Mouse (Mus musculus): ENCODE results near the gene Olfr5. TPM values are rescaled to one million over a fixed set of nuclear protein-coding genes. Genes with fewer than 3 reads are reported as not detected.
"Not testable (repeated sequence)": the region's sequence is repeated elsewhere in the genome, so short reads cannot be mapped to it uniquely, and the experiment has no call there.

The Olfr5 gene
- total and polyA plus RNA-seq, 2 experiments from 2014 or later, result not detected

- Histone ChIP-seq H3K9ac (replicated peaks; ENCODE audit: low read depth, low read length) (no peak within 1 kb of the TSS), H3K27me3 (ENCODE audit: control insufficient read depth, insufficient read depth, low read length) (no peaks in the 10 kb centered on the region), H3K4me3 (ENCODE audit: low read depth, low read length) (no peak within 1 kb of the TSS), H3K27ac (ENCODE audit: low read depth) (no peak within 1 kb of the TSS), H3K4me2 (ENCODE audit: low read depth, low read length) (no peak within 1 kb of the TSS), H3K4me1 (ENCODE audit: control insufficient read depth, insufficient read depth) (no peaks in the 10 kb centered on the region), H3K36me3 (replicated peaks; ENCODE audit: control insufficient read depth, insufficient read depth, low read length) (no peaks in the 10 kb centered on the region), H3K9me3 (replicated peaks; ENCODE audit: control insufficient read depth, low read length) (0 out of 2 replicates have a peak, but pooled peaks cover 5% of the 10 kb centered on the region)
- WGBS, result 32% methylated on average over 1 of the region's 1 CpGs
- ATAC-seq (ENCODE audit: insufficient read depth, low read depth) (no peak), DNase-seq (ENCODE audit: low spot score) (no peak)
- TF ChIP-seq CTCF (IDR thresholded peaks at IDR 0.05; ENCODE audit: low read depth) (no peak), EP300 (IDR thresholded peaks at IDR 0.05; ENCODE audit: low read depth) (no peak)
Measured at GRCm38 (mm10) chr7:6499655-6500054, 12.9 kb upstream of the Olfr5 start, which contains the start of gene Olfr1347. Gene Olfr1347, minus strand, starts transcription at chr7:6499755.

DNA sequence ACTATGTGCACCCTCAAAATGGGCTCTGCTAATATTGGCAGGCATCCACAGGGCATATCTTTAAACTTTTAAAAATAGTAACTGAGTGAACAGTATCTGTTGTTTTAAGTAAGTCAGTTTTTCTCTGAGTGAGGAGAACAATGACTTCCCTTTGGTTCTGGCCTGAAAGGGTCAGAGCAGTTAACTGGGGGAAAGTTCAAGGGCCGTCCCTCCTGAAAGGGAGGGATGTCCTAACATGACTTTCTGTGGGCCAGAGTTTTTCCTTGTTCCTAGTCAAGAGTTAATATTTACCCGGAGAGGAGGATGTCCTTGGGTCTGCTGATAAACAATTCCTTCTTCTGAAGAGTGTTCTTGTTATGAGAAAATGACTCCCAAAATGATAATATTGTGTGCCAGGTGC, 9.1 kb downstream of the Olfr5 start:
- H3K4me3 ChIP-seq (ENCODE audit: low read depth, low read length); H3K4me2 ChIP-seq (ENCODE audit: low read depth, low read length); ATAC-seq (ENCODE audit: insufficient read depth, low read depth); H3K4me1 ChIP-seq (ENCODE audit: control insufficient read depth, insufficient read depth); H3K27me3 ChIP-seq (ENCODE audit: control insufficient read depth, insufficient read depth, low read length); H3K9me3 ChIP-seq (replicated peaks; ENCODE audit: control insufficient read depth, low read length); H3K9ac ChIP-seq (replicated peaks; ENCODE audit: low read depth, low read length); DNase-seq (ENCODE audit: low spot score); H3K36me3 ChIP-seq (replicated peaks; ENCODE audit: control insufficient read depth, insufficient read depth, low read length); H3K27ac ChIP-seq (ENCODE audit: low read depth): not testable (repeated sequence)
- WGBS, result 54% methylated on average over 2 of the region's 2 CpGs

- TF ChIP-seq EP300 (IDR thresholded peaks at IDR 0.05; ENCODE audit: low read depth) (no peak), CTCF (IDR thresholded peaks at IDR 0.05; ENCODE audit: low read depth) (no peak)
- H3K27me3 ChIP-seq (ENCODE audit: control insufficient read depth, insufficient read depth, low read length), result no peaks in the 10 kb centered on the region
- DNase-seq (ENCODE audit: low spot score) (no peak), ATAC-seq (ENCODE audit: insufficient read depth, low read depth) (no peak)
- no peaks in the 10 kb centered on the region for H3K36me3 ChIP-seq (replicated peaks; ENCODE audit: control insufficient read depth, insufficient read depth, low read length)
- no peak within 1 kb of the TSS for H3K4me2 ChIP-seq (ENCODE audit: low read depth, low read length)
- no peaks in the 10 kb centered on the region for H3K9me3 ChIP-seq (replicated peaks; ENCODE audit: control insufficient read depth, low read length)
- no peak within 1 kb of the TSS for H3K27ac ChIP-seq (ENCODE audit: low read depth)
- no peaks in the 10 kb centered on the region for H3K4me1 ChIP-seq (ENCODE audit: control insufficient read depth, insufficient read depth)
- no peak within 1 kb of the TSS for H3K4me3 ChIP-seq (ENCODE audit: low read depth, low read length)
- no peak within 1 kb of the TSS for H3K9ac ChIP-seq (replicated peaks; ENCODE audit: low read depth, low read length)
Measured at GRCm38 (mm10) chr7:6466951-6467350, 19.8 kb downstream of the Olfr5 start, which contains the start of gene Olfr1346. Gene Olfr1346, plus strand, starts transcription at chr7:6467101.

DNA sequence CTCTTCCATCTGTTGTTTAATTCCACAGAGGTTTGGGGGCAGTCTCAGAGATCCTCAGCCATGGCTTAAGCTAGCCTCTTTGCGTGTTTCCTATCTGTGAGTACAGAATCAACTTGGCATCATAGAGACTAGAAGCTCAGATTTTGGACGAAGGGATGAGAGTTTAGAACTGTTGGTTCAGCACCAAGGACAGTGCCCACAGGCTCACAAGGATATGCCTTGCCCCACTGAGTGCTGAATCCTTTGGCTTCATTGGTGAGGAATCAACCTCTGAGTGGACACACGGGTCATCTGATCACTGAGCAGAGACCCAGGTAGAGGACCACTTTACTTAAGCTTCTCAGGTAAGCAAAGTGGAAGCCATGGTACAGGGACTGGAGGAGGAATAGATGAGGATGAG, 30.3 kb downstream of the Olfr5 start:
- TF ChIP-seq CTCF (IDR thresholded peaks at IDR 0.05; ENCODE audit: low read depth), result no peak
- TF ChIP-seq EP300 (IDR thresholded peaks at IDR 0.05; ENCODE audit: low read depth), result no peak
- no peak for ATAC-seq (ENCODE audit: insufficient read depth, low read depth)

DNA sequence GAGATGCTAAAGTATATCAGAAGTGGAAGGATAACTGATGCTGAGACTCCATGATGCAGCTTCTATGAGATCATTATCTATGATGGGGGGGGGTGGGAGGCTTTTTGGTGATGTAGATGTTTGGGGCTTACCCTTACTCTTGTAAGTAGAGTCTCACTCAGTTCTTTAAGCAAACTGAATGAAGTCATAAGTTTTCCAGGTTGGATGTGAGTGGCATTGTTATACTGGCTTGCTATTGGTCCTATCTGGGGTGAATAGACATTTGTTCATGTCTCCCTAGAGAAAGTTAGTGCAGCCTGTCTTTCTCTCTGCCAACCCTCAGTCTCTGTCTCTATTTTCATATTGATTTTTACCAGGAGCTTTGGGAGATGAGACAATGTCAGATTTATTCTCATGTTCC, 30.9 kb downstream of the Olfr5 start, which contains the start of gene Olfr1336:
Olfr1336 (plus strand) TSS at position 301 of the 400 bp plus-strand sequence.
- TF ChIP-seq CTCF (IDR thresholded peaks at IDR 0.05; ENCODE audit: low read depth), result no peak
- no peak for TF ChIP-seq EP300 (IDR thresholded peaks at IDR 0.05; ENCODE audit: low read depth)
- H3K4me1 ChIP-seq (ENCODE audit: control insufficient read depth, insufficient read depth), result no peaks in the 10 kb centered on the region
- H3K27ac ChIP-seq (ENCODE audit: low read depth), result no peak within 1 kb of the TSS
- no peak within 1 kb of the TSS for H3K4me3 ChIP-seq (ENCODE audit: low read depth, low read length)
- H3K9me3 ChIP-seq (replicated peaks; ENCODE audit: control insufficient read depth, low read length), result no peaks in the 10 kb centered on the region
- no peaks in the 10 kb centered on the region for H3K27me3 ChIP-seq (ENCODE audit: control insufficient read depth, insufficient read depth, low read length)
- no peak for ATAC-seq (ENCODE audit: insufficient read depth, low read depth)
- DNase-seq (ENCODE audit: low spot score), result no peak
- no peak within 1 kb of the TSS for H3K9ac ChIP-seq (replicated peaks; ENCODE audit: low read depth, low read length)
- H3K36me3 ChIP-seq (replicated peaks; ENCODE audit: control insufficient read depth, insufficient read depth, low read length), result no peaks in the 10 kb centered on the region
- H3K4me2 ChIP-seq (ENCODE audit: low read depth, low read length), result no peak within 1 kb of the TSS

More for the DNA sequence above, 30.3 kb downstream of the Olfr5 start:
- no peaks in the 10 kb centered on the region for H3K9me3 ChIP-seq (replicated peaks; ENCODE audit: control insufficient read depth, low read length)
- no peaks in the 10 kb centered on the region for H3K27me3 ChIP-seq (ENCODE audit: control insufficient read depth, insufficient read depth, low read length)
- H3K27ac ChIP-seq (ENCODE audit: low read depth), result no peak overlapping the region
- H3K4me1 ChIP-seq (ENCODE audit: control insufficient read depth, insufficient read depth), result no peaks in the 10 kb centered on the region
- 41% methylated on average over 3 of the region's 3 CpGs for WGBS
- no peak overlapping the region for H3K4me2 ChIP-seq (ENCODE audit: low read depth, low read length)
- no peak overlapping the region for H3K9ac ChIP-seq (replicated peaks; ENCODE audit: low read depth, low read length)
- no peaks in the 10 kb centered on the region for H3K36me3 ChIP-seq (replicated peaks; ENCODE audit: control insufficient read depth, insufficient read depth, low read length)
- DNase-seq (ENCODE audit: low spot score), result no peak
- no peak overlapping the region for H3K4me3 ChIP-seq (ENCODE audit: low read depth, low read length)

DNA sequence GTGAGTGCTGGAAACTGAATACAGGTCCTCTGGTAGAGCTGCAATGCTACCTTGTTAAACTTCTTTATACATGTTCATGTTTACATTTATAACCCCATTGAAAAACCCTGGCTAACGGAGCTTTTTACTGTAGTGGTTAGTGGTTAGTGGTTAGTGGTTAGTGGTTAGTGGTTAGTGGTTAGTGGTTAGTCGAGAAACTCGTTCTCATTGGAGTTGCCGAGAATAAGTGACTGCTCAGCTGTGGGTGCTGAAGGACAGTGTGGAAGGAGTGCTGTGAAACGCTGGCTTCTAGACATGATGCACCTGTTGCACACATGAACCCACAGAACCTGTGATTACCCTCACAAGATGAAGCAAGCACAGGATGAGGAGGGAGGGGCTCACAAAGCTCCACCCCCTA, 39.0 kb downstream of the Olfr5 start:
- no peaks in the 10 kb centered on the region for H3K9me3 ChIP-seq (replicated peaks; ENCODE audit: control insufficient read depth, low read length)
- DNase-seq (ENCODE audit: low spot score) (no peak), ATAC-seq (ENCODE audit: insufficient read depth, low read depth) (no peak)
- 67% methylated on average over 5 of the region's 5 CpGs for WGBS
- H3K27ac ChIP-seq (ENCODE audit: low read depth), result no peak overlapping the region
- no peak overlapping the region for H3K9ac ChIP-seq (replicated peaks; ENCODE audit: low read depth, low read length)
- no peak overlapping the region for H3K4me3 ChIP-seq (ENCODE audit: low read depth, low read length)
- no peaks in the 10 kb centered on the region for H3K36me3 ChIP-seq (replicated peaks; ENCODE audit: control insufficient read depth, insufficient read depth, low read length)
- no peak overlapping the region for H3K4me2 ChIP-seq (ENCODE audit: low read depth, low read length)
- no peaks in the 10 kb centered on the region for H3K27me3 ChIP-seq (ENCODE audit: control insufficient read depth, insufficient read depth, low read length)
- TF ChIP-seq EP300 (IDR thresholded peaks at IDR 0.05; ENCODE audit: low read depth) (no peak), CTCF (IDR thresholded peaks at IDR 0.05; ENCODE audit: low read depth) (no peak)
- H3K4me1 ChIP-seq (ENCODE audit: control insufficient read depth, insufficient read depth), result no peaks in the 10 kb centered on the region
